Mouse (Mus musculus) 3T3-L1 (cell line): ENCODE measurements around the gene Tnrc6c.

Experiments
- DNase-seq: peaks from one replicate; pipeline ENCODE4 v3.0.0-alpha.2; 2015; ENCODE audit warnings: low read depth, low spot score

The Tnrc6c gene

DNA sequence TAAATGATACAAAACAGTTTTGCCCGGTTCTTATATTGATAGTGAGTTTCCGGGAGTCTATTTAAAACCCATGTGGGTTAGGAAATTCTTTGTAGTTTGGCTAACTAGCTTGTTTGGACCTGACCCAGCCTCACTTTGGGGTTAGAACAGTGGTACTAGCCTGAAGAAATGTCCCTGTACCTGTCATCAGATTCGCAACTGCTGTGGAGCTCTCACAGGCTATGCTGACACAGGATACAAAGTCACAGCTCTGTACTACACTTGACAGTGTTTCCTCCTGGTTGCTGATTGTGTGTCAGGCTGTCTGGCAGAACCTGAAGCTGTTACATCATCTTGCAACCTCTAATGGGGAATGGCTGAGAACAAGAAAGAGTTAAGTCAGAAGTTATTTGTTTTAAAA is 75.3 kb downstream of the Tnrc6c start:
- peak; percentile 23 for DNase-seq

DNA sequence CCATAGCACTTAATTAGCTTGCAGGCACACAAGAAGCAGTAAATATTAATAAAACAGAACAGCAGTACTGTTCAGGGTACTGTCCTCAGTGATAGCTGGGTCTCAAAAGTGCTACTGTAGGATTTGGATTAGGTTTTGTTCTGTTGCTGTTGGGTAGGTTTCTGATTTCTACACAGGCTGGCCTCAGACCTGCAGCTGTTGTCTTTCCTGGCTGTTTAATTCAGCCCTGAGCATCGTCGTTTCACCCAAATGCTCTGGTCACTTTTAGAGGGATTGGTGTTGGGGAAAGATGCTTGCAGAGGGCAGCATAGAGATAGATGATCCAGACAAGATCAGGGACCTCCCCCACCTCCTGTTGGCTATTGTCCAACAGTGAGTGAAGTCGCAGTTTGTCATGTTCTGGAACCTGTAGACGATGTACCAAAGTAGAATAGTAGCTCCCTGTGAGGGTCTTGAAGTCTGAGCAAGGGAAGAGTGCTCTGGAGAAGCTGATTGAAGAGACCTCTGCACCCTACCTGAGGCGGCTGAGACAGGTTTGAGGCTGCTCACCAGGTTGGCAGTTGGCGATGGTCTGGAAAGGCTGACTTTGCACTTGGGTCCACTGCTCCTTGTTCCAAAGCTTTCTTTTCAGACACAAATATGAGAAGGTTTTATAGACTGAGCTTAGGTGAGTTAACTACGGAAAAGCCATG is 75.9 kb downstream of the Tnrc6c start:
- DNase-seq, result no peak

DNA sequence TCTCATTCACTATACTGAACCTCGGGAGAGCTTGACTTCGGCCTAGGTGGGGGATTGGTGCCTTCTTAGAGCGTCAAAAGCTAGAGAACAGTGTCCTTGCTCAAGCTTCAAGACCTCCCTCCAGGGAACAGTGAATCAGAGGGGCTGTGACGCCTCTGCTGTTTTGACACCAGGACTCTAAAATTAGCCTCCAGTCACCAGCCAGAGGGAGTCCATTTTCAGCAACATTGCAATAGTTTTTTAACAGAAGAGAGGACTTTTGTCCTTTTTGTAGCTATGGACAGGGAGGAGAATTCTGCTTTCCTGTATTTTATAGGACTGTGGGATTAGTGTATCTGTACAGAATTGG is 76.4 kb downstream of the Tnrc6c start:
- no peak for DNase-seq

DNA sequence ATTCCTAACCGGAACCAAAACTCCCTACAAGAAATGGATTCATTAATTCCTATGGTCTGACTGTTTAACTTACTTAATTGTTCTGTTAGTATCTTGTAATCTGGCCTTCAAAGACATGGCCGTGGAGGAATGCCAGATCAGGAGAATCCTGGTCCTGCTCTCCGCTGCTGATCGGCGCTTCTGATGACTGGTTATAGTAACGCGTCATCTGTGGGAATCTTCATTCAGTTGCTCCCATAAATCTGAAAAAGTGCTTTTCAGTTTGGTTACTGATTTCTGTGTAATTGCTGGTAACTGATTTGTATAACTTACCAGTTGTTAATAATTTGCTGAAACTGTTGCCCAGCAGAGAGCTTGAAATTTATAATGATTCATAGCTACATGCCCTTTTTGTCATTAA is 77.4 kb downstream of the Tnrc6c start:
- no peak for DNase-seq

DNA sequence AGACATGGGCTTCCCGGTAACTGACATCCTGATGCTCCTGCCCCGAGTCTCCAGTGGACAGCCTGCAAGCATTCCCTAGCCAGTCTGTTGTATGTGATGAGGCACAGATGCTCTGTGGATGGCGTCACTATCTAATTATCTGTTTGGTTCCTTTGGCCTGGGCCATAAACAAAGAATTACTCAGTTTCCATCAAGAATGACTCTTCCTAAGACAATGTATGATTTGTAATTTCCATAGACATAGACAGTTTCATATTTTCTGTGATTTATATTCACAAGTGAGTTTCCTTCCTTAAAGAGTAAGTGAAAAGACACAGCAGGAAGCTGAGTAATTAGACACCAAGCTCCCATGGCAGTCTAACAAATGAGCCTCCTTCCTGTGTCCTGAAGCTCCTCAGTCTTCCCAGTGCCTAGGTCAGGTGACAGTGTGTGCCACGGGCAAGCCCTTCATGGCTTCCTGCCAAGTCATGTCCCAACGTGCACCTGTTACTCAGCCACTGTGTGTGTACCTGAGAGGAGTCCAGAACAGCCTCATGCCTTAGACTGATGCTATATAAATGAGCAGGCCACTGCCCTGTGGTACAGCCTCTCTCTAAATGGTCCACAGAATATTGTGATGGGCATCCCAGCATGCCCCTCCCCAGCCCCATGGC is 82.1 kb downstream of the Tnrc6c start:
- no peak for DNase-seq

DNA sequence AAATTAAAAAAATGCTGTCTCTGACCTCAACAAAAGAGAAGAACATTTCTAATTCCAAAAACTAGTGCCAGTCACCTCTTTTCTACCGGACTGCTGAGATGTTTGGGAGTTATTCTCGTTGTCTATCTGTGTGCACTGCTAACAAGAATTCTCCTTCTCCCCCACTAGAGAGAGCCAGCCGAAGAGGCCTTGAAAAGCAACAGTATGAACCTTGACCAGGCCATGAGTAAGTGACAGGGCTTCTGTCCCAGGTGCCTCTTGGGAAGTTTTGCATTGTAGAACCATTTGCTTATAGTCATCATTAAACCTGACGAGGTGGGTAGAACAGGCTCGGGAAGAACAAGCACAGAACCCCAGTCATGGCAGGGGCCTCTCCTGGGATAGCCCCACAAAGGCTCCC is 84.0 kb downstream of the Tnrc6c start:
- no peak for DNase-seq

DNA sequence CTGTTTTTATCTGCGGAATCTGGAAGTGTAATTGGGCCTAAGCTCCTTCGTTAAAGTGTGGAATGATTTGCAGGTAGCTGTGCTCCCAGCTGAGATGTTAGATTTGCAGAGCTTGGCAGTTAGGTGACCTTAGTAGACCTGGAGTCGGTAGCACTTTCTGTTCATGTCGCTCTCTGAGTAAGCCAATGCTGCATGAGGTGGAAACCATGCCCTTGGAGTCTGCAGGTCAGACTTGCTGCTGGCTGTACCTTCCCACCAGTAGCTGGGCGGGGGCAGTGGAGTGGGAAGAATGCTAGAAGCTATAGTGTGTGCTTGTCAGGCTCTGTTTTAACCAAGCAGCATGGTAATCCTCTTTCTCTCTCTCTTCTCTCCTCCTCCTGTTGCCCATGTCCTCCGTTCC is 87.0 kb downstream of the Tnrc6c start:
- no peak for DNase-seq

DNA sequence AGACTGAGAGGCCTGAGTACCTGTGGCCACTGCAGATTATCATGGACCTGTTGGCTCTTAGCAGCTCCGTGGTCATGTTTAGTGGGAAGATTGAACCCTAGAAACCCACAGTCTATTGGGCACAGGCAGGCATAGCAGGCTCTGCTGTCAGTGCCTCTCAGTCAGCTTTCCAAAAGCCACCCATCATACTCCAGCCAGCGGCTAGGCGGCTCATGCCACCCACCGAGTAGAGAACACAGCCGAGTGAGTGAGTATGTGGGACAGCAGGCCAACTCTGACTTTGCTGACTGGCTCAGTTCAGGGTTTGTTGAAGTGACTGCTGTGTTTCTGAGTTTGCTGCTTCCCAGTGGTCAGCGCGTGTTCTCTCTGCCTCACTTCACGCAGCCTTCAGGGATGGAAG is 88.2 kb downstream of the Tnrc6c start:
- DNase-seq, result no peak

DNA sequence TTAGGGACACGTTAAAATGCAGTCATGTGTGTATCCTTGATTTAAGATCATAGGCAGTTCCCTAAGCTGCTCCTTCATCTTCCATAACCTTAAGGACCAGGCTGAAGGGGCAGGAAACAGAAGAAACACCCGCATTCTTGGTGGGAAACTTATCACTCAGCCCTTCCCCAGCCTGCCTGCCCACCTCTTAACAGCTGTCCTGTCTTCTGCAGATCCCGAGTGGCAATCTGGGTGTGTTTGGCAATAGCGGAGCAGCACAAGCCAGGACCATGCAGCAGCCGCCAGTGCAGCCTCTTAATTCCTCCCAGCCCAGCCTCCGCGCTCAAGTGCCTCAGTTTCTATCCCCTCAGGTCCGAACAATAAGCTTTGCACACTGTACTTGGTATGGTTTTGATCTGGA is 88.6 kb downstream of the Tnrc6c start:
- DNase-seq, result no peak

DNA sequence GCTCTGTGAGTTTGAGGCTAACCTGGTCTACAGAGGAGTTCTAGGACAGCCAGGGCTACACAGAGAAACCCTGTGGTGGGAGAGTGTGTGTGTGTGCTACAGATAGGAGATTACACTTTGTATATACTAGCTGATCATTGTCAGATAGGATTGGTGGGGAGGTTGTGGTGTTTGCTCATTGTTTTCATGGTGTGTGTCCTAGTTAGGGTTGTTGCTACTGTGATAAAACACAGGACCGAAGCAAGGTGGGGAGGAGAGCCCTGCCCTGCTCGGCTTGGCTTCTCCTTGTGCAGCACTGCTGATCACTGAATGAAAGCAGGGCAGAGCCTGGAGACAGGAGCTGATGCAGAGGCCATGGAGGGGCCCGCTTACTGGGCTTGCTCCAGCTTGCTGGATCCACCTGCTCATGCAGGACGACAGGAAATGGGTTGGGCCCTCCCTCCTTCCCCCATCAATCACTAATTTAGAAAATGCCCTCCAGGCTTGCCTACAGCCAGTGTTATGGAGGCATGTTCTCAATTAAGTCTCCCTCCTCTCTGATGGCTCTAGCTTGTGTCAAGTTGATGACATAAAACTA is 89.5 kb downstream of the Tnrc6c start:
- no peak for DNase-seq

DNA sequence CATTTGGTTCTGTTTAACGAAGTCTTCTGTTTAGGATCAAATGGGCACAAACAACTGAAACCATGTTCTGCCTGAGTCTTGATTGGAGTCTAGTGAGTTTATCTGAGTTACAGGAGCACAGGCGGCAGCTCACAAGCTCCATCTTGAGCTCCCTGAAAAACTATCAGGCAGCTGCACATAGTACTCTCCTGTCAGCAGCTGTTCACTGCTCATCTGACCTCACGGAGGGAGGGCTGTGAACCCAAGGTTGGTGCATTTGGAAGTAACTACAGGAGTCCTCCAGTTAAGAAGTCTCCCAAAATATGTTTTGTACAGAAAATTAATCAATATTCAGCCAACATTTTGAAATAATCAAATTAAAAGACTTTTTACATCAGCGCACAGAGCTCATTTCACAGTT is 94.5 kb downstream of the Tnrc6c start:
- no peak for DNase-seq

DNA sequence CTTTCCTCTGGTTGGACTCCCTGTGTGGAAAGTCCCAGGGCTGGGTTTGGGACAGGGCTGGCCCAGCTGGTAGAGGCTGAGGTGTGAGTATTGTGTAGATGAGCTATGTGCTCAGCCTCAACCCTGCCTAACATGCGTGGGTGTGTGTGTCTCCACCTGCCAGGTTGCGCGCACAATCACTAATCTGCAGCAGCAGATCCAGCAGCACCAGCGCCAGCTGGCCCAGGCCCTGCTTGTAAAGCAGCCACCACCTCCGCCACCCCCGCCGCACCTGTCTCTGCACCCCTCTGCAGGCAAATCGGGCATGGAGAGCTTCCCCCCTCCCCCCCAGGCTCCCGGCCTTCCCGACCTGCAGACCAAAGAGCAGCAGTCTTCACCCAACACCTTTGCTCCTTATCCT is 95.3 kb downstream of the Tnrc6c start:
- DNase-seq, result no peak

DNA sequence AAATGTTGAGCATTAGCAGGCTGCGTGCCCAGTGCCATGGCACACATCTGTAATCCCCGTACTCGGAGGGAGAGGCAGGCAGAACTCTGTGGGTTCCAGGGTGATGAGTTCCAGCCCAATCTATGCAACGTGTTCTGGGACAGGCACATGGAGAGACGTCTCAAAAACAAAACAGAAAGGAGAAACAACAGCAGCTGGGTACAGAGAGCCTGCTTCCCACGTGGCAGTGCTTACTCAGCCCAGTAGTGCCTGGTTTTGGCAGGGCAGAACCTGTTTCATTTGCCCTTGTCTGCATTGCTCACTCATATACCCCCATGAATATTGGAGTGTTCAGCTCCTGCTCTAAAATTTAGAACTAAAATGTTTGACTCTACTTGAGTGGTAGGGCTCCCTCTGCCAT is 97.5 kb downstream of the Tnrc6c start:
- no peak for DNase-seq

DNA sequence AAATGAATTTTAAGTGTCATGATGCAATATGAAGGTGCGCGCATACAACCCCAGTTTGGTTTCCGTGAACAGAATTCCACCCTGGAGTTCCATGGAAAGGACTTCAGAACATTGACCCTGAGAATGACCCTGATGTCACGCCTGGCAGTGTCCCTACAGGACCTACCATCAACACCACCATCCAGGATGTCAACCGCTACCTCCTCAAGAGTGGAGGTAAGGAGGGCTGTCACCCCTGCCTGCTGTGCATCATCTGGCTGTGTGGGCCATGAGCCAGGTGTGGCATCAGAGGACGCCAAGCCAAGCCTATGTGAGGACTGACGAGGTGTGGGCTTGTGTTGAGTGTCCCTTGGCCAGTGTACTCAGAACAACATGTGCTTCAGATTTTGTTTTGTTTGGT is 101.8 kb downstream of the Tnrc6c start:
- DNase-seq, result no peak

DNA sequence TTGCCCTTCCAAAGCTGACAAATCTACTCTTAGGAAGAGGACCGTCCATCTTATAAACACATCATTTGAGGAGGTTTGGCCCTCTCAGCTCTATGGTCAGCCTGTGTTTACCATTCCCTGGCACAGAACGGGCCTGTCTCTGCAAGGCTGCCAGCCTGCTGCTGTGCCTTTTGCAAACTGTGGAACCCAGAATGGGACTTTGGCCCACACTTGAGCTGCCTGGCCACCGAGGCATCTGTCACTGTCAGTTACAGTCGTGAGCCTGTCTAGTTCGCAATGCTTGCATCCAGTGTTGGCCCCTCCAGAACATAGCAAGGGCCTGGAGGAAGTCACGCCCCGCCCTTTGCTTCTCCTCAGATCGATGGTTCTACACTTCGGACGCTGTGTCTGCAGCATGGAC is 105.2 kb downstream of the Tnrc6c start:
- DNase-seq, result no peak

DNA sequence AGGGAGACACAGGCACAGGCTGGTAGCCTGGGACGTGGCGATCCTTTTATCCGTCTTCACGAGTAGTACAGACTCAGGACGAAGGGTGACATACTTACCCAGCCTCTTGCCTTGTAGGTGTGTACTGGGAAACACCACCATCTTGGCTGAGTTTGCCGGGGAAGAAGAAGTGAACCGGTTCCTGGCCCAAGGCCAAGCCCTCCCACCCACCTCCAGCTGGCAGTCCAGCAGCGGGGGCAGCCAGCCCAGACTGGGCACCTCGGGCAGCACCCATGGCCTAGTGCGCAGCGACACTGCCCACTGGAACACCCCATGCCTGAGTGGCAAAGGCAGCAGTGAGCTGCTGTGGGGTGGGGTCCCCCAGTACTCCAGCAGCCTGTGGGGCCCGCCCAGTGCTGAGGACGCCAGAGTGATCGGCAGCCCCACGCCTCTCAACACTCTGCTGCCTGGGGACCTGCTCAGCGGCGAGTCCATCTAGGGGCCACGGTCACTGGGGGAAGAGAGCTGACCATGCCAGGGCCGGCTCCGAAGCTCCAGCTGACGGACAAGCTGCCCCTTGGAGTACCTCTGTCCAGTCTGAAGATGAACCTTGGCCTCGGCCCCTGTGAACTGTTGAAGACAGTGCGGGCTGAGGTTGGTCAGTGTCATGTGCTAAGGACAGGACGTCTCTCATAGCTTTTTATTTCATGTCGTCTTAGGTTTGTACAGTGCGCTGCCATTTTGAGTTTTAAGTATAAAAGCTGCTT is 106.5 kb downstream of the Tnrc6c start:
- DNase-seq, result no peak

DNA sequence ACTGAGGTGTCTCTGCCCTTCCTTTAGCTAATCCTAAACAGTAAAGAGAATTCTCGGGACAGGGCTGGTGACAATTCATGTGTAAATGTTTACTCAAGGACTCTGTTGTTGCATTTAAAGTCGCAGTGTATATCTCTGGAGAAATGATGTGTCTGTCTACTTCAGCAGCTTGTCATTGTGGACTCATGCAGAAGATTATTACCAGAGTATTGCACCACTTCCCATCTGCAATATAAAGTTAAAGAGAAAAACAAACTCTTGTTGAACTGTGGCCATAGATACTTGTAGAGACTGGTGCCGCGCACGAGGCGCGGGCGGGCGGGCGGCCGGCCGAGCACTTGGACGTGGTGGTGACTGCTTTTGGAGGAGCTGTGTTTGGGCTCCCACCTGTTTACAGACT is 107.7 kb downstream of the Tnrc6c start:
- no peak for DNase-seq

DNA sequence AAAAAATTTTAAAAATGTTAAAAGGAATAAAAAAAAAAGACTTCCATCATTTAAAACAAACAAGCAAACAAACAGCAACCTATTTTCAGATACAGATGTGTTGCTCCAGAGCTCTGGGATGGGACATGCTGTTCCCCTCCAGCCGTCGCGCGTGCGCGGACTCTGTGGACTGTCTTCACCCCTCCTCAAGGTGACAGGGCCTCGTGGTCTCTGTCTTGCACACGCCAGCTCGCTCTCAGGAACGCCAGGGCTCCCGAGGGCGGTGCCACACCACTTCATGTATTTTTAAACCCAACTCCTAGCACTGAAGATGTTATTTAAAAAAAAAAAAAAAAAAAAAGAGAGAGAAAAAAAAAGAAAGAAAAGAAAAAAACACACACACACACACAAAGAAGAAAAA is 108.2 kb downstream of the Tnrc6c start:
- DNase-seq, result no peak

DNA sequence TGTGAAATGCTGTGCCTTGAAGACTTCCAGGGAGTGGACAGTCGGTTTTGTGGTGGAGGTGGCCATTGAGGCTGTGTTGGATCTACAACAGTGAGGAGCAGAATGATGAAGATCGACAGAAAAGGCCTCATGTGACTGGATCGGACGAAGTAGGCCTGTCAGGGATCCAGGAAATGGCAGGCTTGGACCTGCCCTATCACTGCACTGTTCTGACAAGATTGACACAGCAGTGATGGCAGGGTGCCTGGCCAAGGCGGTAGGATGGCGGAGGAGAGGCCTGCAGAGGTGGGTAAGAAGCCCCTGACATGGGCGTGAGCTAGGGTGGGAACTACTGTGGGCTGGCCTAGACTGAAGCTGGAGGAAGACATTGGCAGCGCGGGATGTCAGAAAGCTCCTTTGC is 110.2 kb downstream of the Tnrc6c start:
- no peak for DNase-seq

DNA sequence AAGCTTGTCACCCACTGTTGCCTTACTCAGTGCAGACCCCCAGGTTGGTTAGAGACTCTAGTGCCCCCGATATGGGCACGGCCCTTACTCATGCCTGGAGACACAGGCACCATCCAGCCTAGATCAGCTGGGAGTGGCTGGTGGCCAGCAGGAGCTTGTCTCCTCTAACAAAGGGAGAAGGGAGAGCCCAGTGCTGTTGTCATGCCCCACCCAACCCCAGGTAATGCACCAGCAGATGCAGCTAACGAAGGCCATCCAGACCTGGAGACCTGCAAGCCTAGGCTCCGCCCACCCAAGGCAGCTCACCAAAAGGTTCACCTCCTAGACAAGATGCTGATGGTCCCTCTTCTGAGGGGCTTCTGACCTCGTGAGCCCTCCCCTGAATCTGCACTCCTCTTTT is 111.3 kb downstream of the Tnrc6c start:
- DNase-seq, result no peak

DNA sequence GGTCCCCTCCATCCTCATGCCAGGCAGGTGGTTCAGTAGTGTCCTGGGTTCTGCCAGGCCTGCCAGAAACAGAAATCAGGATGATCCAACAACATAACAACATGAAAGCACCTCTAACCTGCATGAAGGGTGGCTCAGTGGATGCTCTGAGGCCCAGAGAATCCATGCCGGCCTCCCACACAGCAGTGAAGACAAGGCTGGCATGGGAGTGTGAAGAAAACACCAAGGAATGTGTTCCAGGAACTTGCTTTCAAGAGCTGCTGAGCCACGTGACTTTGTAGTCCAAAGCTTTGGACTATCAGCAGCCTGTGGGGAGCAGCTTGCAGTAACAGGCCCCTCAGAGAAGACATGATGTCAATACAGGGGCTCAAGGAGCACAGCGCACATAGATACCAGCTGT is 112.2 kb downstream of the Tnrc6c start:
- DNase-seq, result no peak

DNA sequence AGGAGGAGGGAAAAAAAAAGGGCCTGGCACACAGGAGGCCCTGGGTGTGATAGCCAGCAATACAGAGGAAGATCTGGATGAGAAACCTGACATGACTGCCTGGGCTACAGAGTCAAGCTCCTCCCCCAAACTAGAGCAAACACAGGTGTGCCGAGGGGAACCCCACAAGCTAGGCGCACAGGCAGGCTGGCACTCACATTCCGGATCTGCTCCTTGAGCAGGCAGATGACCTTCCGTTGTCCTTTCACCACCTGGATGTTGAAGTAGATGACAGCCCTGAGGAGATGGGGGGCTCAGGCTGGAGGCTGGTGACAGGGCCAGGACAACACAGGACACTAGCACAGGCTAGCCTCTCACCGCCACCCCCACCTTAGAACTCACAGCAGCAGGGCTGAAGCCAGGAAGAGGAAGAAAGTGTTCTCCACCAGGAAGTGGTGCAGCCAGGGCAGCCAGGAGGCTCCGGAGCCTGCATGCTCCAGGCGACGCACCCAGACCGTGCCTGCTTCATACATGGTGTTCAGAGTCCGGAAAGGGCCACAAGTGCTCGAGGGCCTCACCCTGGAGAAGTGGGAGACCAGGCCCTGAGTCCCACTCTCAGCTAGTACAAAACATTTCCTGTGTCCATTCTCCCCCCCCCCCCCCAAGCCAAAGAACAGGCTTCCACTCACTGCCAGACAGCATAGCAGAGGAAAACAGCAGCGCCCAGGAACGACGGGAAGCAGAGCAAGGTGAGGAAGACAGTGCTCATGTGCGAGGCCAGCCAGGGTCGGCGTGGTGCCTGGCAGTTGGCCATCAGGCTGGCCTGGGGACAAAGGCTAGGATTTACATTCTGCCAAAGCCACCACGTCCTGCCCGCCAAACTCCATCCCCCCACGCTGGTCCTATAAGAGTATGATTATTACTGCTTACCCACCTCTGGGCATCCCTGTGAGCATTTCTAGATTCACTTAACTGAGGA is 114.9 kb downstream of the Tnrc6c start:
- DNase-seq, result no peak
